8 mouse cellular contexts compared by ENCODE assay signal in the genomic region with DNA sequence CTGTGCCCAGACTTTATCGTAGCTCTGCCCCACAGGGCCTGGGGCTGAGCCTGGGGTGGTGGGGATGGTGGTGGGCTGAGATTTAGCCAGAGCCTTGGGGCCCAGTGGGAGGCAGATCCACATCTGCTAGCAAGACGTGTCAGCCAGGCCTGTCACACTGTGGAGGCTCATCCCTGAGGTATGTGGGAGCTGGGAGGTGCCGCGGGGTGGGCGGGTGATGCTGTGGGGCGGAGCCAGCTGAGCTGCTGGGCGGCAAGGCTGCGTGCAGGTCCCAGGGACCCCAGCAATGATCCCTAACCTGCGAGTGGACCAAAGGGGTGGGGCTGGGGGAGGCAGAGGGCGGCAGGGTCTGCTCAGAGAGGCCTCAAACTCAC.
A peak's percentile ranks its signal among the peaks of the same experiment; 100 is the strongest.
DNase-seq lines count a peak whose midpoint lies in the region; ATAC-seq lines count a peak whose summit lies in the region.

No protein-coding gene starts in this region.

- no peaks in the 10 kb centered on the region for H3K9me3 ChIP-seq in embryonic facial prominence, embryonic 15.5 days (replicated peaks)
- no peaks in the 10 kb centered on the region for H3K9me3 ChIP-seq in midbrain, embryonic 15.5 days

- peak; percentile 53 for ATAC-seq in embryonic facial prominence, embryonic 15.5 days (ENCODE audit: insufficient number of reproducible peaks, low FRiP score, low TSS enrichment, low read depth)
- no peak for ATAC-seq in midbrain, embryonic 15.5 days (replicated peaks)

- no peak overlapping the region for H3K9ac ChIP-seq in embryonic facial prominence, embryonic 15.5 days
- H3K9ac ChIP-seq in midbrain, embryonic 15.5 days = no peak overlapping the region

- WGBS in embryonic facial prominence, embryonic 15.5 days = 13% methylated on average over 10 of the region's 10 CpGs
- 27% methylated on average over 10 of the region's 10 CpGs for WGBS in midbrain, embryonic 15.5 days

- H3K27me3 ChIP-seq in embryonic facial prominence, embryonic 15.5 days = no peaks in the 10 kb centered on the region
- H3K27me3 ChIP-seq in midbrain, embryonic 15.5 days (replicated peaks) = no peaks in the 10 kb centered on the region

- peak; percentile 55 for DNase-seq in kidney, postnatal 10 days
- DNase-seq in kidney, postnatal 25 days = no peak
- peak; percentile 49 for DNase-seq in ZHBTc4 (ENCODE audit: low read depth, low spot score)
- peak; percentile 57 to 60 for DNase-seq in lung, postnatal 4 days
- DNase-seq in cerebellum, postnatal 10 days = no peak
- no peak for DNase-seq in embryo, embryonic 11 days

- H3K4me1 ChIP-seq in embryonic facial prominence, embryonic 15.5 days = peaks cover 62% of the 10 kb centered on the region
- H3K4me1 ChIP-seq in midbrain, embryonic 15.5 days = peaks cover 17% of the 10 kb centered on the region

- H3K36me3 ChIP-seq in embryonic facial prominence, embryonic 15.5 days = no peaks in the 10 kb centered on the region
- no peaks in the 10 kb centered on the region for H3K36me3 ChIP-seq in midbrain, embryonic 15.5 days (replicated peaks)

- H3K4me2 ChIP-seq in embryonic facial prominence, embryonic 15.5 days (replicated peaks) = peak overlapping the region; percentile 23
- no peak overlapping the region for H3K4me2 ChIP-seq in midbrain, embryonic 15.5 days

- H3K4me3 ChIP-seq in embryonic facial prominence, embryonic 15.5 days (replicated peaks) = no peak overlapping the region
- no peak overlapping the region for H3K4me3 ChIP-seq in midbrain, embryonic 15.5 days

- peak overlapping the region; percentile 88 for H3K27ac ChIP-seq in embryonic facial prominence, embryonic 15.5 days (replicated peaks)
- no peak overlapping the region for H3K27ac ChIP-seq in midbrain, embryonic 15.5 days

Comparison
In these comparisons a context has a peak if more than half of its experiments do, and no peak if none do; other contexts are left out.
1. DNase-seq: peak in kidney, postnatal 10 days (single experiment), ZHBTc4 (single experiment) and lung, postnatal 4 days (2 of 2); none in kidney, postnatal 25 days (0 of 2), cerebellum, postnatal 10 days (0 of 2) and embryo, embryonic 11 days (single experiment).